Mouse (Mus musculus) retina, adult 2 months (tissue): ENCODE data around the gene Dhcr24.

ENCODE experiments used
- DNase-seq: peaks from one replicate; pipeline ENCODE4 v3.0.0-alpha.2; 2012; ENCODE audit warnings: low read depth, low spot score

The Dhcr24 gene

GRCm38 (mm10) chr4:106560213-106560845 is 509 bp upstream of the Dhcr24 start:
- no peak for DNase-seq

DNA sequence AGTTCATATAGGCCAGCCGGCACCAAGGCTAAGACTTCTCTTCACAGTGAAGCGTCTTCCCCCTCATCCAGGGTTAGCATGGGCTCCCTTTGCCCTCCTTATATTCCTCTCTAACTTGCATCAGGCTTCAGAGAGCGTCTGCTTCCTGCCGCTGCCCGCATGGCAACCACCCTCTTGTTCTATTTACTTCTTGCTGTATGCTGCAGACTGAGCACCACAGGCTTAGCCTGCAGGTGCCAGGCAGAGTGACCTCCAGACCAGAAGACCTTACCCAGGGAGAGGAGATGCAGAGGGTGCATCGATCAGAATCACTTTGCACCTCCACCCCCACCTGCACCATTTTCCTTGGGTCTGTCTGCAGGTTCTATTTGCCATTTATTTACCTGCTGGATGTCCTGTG is 1.2 kb downstream of the Dhcr24 start:
- no peak for DNase-seq

DNA sequence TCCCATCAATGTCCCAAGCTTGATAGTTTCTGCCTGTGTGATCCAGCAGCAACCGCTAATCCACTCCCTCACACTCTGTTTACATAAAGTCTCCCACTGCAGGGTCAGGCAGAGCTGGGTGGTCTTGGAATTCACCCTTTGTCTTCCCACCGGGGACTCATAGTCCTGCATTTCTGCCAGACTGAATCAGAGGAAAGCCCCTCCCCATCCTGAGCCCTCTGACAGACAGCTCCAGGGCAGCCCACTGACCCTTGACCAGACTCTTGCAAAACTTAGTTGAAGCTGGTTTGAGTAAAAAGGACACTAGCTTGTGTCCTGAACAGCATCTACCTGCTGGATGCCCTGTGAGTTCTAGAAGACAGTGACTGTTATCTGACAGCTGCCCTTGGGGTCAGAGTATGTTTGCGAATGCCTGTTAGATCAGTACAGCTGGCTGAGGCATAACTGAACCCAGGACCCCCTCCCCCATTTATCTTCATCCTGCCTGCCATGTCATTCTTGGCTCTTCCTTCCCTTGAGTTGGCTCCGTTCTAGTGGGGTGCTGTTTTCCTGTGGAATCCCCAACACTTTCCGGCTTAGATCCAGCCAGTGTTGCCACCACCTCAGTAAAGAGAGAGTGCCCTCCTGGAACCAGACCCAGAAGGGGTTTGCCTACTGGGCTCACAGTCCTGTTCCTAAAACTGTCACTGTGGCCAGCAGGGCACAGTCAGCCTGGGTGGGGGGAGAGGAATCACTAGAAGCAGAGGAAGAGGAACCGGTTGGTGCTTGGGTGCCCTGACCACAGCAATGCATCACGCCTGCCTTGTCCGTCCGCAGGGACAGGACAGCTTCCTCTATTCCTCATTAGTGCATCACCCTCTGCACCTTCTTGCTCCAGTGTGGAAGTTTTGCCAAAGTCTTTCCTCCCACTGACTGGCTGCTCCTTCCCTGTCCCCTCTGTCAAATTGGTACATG is 2.3 kb downstream of the Dhcr24 start:
- DNase-seq = no peak

- no peak for DNase-seq
Measured at GRCm38 (mm10) chr4:106564161-106564560, 3.3 kb downstream of the Dhcr24 start.

DNA sequence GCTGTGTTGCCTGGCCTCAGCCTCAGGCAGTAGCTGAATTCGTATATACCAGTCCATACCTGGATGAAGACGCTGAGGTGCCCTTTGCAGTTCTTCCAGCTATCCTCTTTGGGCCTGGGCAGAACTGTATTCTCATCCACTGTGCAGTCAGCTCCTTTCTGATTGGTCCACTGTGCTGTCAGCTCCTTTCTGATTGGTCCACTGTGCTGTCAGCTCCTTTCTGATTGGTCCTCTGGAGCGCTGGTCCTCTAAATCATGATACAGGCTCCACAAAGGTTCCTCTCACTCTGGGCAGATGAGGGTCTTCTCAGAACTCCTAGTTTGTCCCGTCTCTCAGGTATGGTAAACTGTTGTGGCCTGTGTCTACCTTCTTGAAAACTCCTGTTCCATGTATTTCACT is 8.8 kb downstream of the Dhcr24 start:
- no peak for DNase-seq

DNA sequence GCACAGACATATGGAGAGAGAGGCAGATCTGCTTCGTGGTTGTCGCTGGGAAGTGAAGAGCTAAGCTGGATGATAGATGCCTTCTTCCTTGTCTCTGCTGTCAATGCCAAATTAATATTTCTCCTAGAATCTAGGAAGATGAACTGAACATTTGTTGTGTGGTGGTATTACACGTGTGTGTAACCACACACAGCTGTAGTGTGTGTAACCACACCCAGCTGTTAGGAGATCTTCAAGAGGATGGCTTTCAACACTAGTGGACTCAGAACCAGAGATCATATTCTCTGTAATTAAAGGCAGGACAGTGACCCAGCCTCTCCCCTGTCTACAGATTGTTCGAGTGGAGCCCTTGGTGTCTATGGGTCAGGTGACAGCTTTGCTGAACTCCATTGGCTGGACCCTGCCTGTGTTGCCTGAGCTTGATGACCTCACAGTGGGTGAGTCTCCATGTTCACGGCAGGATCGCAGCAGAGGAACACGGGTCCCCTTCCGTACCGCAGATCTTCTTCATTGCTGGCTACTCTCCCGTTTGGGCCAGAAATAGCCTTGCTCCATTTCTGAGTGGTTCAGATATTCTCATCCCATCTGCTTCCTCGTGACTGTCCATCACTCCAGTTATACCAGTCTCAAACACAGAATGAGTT is 10.4 kb downstream of the Dhcr24 start:
- no peak for DNase-seq

- no peak for DNase-seq
Measured at GRCm38 (mm10) chr4:106575022-106575421, 14.2 kb downstream of the Dhcr24 start.

DNA sequence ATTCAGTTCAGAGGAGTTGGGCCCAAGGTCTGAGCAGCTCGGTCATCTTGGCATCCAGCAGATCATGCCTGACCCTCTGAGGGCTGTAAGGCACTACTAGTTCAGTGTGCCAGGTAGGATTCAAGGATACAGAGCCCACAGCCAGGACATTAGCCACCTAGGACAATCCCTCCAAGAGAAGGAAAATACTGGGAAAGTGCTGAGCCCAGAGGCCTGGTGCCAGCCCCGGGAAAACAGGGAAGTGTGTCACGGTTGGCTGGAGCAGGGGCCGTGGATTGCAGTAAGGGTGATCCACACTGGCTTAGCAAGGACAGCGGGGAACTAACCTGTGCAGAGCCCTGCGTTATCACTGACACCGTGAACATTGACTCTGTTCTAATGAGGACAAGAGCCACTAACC is 16.7 kb downstream of the Dhcr24 start:
- no peak for DNase-seq

DNA sequence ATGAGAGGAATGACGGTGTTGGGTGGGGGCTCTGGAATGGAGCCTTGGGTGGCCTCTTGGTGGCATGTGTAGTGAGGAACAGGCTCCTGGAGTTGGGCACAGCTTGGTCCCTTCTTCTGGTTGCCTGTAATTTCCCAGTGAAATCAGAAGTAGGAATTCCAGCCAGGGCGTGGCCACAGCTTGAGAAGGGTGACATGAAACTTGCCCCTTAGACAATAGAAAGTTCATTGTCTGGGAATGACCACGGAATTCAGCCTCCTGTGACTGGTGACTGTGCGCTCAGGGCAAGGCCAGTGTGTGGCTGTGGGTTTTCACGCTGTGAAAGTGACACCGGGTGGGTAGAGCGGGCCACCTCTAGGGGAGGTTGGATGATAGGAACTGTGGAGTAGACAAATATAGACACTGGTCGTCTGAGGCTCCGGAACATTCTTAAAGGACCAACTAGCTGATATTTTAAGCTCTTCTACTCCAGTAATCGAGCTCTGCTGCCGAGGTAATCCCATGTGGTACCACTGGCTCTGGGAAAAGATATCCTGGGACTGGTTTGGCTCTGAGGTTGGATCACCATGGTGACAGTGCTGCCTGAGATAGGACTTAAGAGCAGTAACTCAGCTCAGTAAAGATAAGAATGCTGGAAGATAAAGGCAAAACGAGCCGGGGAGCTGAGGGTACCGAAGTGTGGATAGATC is 20.5 kb downstream of the Dhcr24 start:
- no peak for DNase-seq

DNA sequence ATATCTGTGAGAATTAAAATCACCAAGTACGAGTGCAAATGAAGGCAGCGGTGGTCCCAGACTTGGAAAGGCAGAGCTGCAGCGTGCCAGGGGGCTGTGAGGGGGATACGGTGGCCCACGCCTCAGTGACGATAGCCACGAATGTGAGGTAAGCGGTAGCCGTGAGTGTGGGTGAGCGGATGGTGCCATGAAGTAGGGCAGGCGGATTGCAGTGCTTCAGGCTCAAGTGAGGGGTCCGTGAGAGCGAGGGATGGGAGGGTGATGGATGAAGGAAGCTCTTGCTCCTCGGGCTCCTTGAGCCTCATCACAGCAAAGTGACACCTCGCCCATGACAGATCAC is 21.0 kb downstream of the Dhcr24 start:
- DNase-seq = no peak

DNA sequence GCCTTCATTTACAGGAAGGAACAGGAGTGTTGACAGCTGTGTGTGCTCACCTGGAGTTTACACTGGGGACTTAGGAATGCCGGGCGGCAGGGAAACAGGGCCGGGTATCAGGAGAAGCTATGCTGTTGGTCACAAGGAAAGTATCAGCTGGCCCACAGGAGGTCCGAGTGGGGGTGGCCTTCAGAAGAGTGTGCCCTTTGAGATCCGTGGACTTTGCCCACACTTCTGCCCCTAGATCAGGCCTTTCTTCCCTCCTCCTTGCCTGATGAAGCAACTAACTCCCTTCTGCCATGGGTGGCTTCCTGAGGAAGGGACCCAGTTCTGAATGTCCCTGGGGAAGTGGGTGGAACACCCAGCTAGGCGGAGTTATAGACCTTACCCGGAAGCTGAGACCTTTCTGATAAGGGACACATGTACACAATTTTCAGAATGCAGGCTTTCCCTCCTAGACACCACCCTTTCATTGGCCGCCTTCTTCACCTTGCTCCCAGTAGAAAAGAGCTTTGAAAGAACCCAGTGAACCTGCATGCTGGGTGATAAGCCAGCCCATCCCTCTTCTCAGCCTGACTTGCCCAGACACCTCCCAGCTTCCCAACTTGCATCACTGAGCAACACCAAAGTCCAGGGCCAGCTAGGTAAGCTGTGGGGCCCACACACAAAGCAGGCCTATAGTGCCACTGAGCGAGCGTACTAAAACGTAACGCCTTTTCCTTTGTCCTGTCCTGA is 21.8 kb downstream of the Dhcr24 start:
- no peak for DNase-seq

DNA sequence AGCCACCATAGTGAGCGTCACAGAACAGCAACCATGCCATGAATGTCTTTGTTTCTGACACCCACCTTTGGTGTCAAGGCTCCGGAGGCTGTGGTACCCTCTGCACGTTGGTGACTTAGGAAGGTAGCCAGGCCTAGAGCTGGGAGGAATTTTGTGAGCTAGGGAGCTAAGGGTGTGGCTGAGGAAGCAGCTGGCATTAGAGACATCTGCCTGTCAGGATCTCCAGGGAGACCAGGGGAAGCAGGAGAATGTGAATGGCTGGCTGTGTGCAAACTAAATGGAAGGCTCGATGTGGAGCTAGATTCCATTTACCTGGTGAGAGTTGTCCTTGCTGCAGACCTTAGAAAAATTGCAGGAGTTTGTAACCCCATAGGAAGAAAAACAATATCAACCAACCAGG is 23.8 kb downstream of the Dhcr24 start:
- no peak for DNase-seq

DNA sequence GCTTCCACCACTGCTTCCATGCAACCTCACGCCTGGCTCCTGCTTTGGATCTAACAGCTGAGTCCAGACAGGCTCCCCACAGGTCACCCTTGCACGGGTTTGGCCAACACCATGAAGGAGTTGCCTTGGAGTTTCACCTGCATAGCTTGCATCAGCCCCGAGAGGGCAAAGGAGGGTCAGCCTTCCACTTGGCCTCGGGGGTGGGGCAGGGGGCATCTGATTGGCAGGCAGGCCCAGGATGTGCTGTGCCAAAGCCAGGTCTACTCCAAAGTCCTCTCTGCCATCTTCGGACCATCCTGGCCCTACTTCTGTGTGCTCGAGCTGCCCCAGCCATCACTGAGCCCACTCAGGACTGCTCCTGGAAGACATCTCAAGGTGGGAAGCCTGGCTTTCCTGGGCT is 26.2 kb downstream of the Dhcr24 start:
- no peak for DNase-seq

- DNase-seq = no peak
Measured at GRCm38 (mm10) chr4:106590142-106590541, 29.3 kb downstream of the Dhcr24 start.

GRCm38 (mm10) chr4:106590871-106591270 is 30.0 kb downstream of the Dhcr24 start:
- DNase-seq = no peak

- no peak for DNase-seq
Measured at GRCm38 (mm10) chr4:106593636-106594035, 32.8 kb downstream of the Dhcr24 start.

- DNase-seq = no peak
Measured at GRCm38 (mm10) chr4:106596200-106596599, 35.4 kb downstream of the Dhcr24 start.

DNA sequence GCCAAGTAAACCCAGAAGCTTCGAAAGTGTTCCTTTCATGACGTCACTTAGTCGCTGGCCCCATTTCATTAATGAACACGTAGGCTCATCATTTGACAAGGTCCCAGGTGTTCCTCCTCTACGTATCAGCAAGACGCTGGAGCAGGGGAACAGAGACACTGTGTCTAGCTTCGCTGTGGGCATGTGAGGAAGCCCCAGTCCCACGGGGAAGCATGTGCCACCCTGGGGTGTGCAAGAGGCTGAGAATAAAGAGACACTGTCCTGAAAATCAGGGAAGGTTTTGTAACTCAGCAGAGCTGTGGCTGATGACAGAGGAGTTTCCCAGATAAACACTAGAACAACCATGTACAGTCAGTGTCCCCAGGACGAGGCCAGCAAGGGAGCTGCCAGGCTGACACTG is 36.2 kb downstream of the Dhcr24 start:
- DNase-seq = no peak

DNA sequence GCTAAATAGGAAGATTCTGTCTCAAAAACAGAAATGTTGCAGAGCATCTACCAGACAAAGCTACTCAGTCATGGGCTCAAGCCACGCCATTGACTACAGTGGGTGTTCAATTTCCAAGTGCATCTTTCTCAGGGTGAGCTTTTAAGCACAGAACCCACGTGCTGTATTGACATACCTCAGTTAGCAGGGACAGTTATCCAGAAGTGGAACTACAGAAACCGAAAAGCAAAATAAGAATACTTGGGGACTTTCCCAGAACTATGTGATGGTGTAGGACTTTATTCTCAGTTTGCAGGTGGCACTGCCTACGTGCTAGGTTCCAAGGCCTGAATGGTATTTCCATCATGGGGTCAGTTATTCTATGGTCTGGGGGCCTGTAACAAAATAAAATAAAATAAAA is 36.9 kb downstream of the Dhcr24 start:
- DNase-seq = no peak

GRCm38 (mm10) chr4:106599415-106599814 is 38.6 kb downstream of the Dhcr24 start:
- DNase-seq = no peak

GRCm38 (mm10) chr4:106600770-106601169 is 39.9 kb downstream of the Dhcr24 start:
- no peak for DNase-seq
